Mouse (Mus musculus): ENCODE results near the gene Dhx40.
A peak's percentile ranks its signal among the peaks of the same experiment; 100 is the strongest.

The Dhx40 gene

DNA sequence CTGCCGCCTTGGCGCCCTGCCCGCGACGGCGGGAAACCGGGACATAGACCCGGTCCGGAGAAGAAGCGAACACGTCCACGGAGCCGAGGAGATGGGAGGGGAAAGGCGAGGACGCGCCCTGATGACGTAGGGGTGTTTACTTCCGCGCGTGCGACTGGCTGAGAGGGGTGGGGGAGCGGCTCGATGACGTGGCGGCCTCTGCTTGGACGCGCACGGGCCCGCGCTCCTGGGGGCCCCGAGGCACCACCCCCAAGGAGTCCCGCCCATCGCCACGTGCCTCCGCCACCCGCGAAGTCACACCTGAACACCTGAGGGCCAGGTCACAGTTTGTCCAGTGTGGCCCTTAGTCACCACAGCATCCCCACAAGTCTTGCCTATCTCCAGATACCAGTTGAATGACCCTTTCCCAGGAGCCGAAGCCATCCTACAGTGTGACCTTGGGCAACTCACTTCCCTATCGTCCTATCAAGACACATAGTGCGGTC lies at the start of gene Dhx40:
TSS of gene Dhx40 (minus strand) at position 242 of the 485 bp plus-strand sequence.
- peak; percentile 93 for DNase-seq (ENCODE audit: low read depth, low spot score)

DNA sequence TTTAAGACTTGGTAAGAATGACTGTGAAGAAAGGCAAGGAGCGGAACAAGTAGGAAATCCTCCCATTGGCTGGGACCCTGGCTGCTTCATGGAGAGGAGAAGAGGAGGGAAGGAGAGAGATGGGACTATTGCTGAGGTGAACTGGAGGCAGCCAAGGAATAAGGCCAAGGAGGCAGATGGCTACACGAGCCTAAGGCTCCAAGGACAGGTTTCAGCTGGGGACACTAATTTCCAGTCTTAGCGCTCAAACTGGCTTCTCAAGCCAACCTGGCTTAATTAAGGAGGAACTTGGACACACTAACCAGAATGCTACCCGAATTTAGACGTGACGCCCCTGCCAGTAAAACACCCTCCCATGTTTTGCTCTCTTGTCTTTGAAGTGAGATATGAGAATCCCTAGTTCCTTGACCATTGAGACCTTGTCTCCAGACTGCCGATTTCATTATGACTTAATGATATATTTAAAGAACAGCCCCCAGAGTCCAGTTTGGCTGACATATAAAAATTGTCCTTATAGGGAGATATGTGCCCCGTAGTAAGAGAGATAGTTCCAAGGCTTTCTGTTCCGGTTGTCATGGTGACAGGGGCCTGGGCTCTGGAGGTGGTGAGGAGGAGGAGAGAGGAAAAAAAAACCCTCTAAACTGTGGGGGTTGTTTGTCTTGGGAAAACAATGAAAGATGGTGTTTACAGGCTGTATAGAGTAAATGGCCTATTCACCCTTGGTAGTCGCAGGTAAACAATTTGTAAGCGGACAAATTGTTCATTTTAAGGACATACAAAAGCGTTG lies 48.3 kb upstream of the Dhx40 start:
- peak; percentile 53 for DNase-seq (ENCODE audit: low read depth, low spot score)

DNA sequence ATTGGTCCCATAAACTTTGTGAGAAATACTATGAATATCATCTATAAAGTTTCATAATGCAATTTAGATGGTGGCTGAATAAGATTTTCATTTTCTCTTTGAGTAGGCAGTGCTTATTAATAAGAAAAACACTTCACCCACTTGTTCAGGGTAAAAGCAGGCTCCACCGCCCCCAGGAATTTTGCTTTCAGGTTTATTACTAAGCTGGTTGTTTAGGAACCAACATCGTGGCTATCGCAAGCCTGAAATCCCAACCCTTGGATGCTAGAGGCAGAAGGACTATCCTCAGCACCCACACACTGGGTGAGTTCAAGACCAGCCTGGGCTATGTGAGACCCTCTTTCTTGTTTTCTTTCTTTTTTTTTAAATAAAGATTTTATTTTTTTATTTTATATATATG lies 45.5 kb upstream of the Dhx40 start:
- no peak for DNase-seq (ENCODE audit: low read depth, low spot score)

DNA sequence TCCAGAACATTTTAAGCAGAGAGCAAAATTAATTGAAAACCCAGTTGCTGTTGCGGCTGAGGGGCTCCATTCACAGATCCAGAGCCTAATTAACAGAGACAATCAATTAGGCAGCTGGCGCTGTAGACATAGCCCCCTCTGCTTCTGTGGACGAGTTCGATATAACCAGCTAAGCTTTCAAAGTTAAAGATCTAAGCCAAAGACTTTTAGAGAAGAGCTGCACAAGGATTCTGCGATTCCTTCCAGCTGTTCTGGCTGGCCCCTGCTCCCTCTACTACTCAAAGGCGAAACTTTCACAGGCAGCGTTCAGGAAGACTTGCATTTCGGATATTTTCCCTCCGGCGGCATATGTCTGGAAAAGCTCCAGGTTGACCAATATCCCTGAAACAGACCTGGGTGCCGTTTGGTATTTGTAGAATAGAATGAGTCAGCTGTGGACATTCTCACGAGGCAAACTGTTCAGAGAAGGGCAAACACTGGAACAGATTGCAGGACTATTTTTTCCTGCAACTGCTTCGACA lies 45.0 kb upstream of the Dhx40 start:
- DNase-seq (ENCODE audit: low read depth, low spot score) = no peak

DNA sequence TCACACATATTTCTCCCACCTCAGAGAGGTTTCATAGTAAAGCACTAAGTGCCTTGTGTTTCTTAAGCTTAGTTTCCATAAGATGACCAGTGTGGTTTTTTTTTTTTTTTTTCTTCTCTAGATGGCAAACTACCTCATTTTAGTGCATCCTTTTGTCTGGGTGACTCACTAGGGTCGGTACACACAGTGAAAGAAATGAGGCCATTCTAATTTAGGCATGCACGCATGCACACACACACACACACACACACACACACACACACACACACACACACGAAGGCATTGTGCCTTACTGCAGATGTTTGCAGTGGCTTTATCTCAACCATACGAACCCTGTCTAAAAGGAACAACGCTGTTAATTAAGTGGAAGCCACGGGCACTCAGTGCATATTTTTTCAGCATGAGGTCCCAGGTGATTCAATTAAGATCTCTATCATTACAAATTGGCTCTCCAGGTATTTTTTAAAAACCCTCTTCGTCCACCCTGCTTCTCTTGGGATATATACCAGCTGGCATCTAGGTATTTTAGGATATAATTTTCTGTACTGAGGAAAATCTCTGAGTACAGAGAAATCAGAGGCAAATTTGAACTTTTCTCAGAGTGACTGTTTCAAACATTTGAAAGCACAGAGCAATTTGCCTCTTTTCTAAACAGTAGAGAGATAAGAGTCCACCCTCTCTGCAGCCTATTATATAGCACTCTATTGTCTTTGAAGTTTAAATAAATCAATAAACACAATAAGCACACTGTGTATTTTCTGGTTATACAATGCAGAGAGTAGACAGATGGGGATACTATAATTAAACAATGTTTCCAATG lies 44.4 kb upstream of the Dhx40 start:
- DNase-seq (ENCODE audit: low read depth, low spot score) = no peak

DNA sequence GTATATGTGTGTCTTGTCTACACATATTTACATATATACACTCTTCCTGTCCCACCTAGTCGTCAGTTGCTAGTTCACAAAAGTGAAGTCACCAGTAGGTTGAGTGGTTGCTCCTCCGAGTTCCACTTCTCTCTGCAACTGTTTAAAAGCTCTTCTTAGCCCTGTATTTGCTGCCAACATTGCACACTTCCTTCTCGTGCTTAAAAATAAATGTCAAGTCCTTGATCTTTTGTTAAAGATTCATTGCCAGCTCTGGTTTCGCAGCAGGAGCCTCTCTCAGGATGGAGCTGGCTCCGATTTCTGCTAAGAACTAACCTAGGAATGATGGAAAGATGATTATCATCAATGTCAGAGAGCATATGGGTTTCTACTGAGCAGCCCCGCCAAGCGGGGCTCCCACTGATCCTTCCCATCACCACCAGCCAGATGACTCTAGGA lies 43.7 kb upstream of the Dhx40 start:
- DNase-seq (ENCODE audit: low read depth, low spot score) = no peak

DNA sequence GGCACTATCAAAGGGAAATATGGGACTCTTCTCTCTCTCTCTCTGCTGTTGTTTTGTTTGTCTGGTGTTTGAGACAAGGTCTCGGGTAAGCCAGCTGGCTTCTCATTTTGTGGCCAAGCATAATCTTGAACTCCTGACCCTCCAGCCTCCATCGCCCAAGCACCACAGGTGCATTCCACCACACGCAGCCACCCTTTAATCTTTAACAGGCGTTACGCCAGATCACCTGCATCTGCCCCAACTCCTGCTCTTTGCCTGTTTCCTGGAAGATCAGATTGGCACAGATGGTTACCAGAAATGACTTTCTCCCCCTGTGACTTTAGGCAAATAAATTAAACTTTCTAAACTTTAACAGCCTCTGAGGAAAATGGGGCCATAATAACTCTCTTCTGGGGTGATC lies 36.3 kb upstream of the Dhx40 start:
- no peak for DNase-seq (ENCODE audit: low read depth, low spot score)

DNA sequence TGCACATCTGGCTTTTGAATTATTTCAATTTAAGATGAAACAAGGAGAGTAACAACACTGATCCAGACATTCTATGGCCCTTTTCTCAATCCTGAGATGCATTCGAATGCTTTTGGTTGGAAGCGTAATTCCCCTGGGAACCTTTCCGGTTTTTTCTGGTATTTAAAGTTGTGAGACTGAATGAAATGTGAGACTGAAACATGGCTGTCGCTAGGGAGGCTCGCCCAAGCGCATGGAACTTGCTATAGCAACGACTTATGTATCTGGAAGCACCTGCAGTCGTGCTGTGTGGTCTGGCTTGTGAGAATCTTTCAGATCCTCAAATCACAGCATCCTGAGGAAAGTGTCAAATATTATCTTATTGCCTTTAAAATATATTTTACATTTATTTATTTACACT lies 33.7 kb upstream of the Dhx40 start:
- DNase-seq (ENCODE audit: low read depth, low spot score) = no peak

DNA sequence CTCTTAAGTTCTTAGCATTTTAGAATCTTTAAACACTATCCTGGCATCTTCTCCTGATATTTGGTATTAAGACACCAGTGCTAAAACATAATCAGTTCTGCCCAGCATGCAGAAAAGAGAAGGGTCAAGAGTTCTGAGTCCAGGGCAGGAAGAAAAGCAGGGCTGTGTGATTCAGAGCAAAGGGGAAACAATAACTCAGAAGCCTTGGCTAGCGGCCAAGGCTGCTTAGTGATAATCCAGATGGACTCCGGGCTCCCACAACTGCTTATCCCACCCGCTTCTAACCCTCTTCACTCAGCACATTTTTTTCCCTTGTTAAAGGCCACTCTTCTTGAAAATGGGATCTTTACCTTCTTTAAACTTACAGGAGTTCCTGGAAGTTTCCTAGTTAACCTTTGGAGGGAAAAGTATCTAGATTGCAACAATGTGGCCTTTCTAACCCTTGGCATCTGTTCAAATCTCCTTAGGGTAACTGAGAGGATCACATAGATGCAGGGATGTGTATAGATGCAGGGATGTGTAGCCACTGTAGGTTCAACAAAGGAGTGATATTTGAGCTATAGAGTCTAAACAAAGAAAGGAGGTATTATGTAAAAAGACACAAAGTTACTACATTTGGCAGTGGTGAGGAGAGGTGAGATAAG lies 33.1 kb upstream of the Dhx40 start:
- no peak for DNase-seq (ENCODE audit: low read depth, low spot score)

DNA sequence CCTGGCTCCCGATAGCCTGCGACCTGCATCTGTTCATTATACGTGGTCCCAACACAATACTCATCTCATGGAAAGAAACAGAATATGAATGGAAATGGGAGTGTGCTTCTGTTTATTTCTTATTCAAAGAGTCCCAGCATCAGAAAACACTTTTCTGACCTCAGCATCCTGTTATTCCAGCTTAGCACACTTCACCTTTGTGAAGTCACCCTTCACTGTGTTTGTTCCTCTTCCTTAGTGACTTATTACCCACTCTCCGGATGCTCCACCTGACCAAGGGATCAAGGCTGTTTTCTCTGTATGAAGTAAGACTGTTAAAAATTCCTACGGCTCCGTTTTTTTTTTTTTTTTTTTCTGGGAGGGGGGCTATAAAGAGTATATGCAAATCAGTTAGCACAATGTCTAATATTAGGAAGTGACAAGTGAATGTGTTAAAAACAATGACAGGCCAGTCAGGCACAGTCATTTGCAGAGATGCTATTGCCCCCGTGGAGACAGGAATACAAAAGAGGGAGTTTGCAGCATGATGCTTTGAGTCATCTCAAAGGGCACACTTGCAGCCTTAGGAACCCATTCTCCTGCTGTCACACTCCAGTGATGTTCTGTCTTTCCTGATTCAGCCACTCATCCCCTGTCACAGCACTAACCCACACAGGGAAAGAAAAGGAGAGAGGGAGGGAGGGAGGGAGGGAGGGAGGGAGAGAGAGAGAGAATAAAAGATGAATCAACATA lies 32.3 kb upstream of the Dhx40 start:
- no peak for DNase-seq (ENCODE audit: low read depth, low spot score)

DNA sequence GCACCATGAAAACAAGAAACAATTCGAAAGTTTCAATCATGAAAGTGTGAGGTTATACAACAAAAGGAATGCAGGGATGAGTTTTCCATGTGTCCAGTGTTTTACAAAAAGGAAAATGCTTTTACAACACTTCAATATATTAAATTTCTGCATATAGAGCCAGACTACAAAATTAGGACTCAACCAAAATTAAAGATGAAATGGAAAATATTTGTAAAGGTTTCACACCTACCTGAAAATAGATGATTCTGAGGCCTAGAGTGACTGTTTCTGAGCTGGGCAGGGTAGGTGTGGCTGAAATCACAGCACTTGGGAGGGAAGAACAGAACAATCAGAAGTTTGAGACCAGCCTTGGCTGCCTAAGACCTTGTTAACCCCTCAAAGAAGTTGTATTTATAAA lies 31.2 kb upstream of the Dhx40 start:
- no peak for DNase-seq (ENCODE audit: low read depth, low spot score)

DNA sequence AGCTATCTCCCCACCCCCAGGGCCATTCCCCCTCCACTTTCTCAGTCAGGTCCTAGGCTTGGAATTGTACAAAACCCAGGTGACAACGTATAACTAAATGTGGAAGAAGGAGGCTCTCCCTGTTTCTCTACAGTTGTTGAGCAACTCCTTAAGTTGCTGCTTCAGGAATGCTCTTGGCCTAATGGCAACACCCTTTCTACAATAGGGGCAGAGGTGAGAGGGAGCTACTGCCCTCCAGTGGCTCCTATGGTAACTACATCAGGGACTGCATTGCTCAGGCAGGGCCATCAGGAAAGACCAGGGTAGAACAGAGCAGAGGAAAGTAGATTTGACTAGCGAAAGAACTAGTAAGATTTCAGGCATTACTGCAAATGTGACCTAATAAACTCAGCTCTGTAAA lies 28.8 kb upstream of the Dhx40 start:
- peak; percentile 89 for DNase-seq (ENCODE audit: low read depth, low spot score)

DNA sequence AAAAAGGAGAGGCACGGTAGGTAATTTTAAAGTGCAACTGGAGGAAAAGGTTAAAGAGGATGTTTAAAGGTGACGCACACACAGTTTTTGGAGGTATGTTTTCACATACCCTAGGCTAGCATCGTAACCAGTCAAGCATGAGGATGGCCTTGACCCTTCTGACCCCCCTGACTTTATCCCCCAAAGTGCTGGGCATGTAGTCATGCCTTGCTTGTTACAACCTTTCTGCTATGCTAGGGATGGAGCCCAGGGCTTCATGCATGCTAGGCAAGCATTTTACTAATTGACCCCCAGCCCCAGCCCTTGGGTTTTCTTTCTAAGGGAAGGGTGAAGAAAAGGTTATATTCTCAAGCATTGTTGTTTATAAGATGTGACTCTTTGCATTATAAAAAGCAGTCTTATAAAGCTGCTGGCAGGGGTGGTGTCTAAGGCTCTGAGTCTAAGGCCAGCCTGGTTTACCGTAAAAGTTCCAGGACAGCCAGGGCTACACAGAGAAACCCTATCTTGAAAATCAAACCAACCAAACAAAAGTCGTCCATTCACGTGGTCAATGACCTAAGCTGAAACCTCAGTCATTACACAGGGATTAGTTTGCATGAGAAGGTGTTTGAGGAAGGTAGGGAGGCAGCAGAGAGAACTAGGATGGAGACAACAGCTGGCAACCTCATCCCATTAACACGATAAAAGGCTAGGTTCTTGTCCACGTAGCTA lies 27.2 kb upstream of the Dhx40 start:
- DNase-seq (ENCODE audit: low read depth, low spot score) = peak; percentile 93

DNA sequence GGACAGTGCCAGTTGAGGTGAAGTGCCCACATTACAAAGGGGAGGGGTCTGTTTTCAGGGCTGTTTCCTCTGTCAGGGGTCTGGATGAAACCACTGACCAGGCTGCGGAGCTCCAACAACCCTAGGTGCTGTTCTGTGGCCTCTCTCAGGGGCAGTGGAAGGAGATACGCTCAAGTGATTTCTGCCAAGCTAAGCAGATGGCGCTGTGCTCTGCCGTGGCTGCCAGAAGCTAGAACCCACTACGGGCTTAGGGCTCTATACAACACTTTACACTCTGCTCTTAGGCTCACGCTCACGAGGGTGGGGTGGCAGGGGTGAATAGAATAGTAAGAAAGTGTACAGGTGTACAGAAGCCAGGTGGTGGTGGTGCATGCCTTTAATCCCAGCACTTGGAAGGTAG lies 26.5 kb upstream of the Dhx40 start:
- DNase-seq (ENCODE audit: low read depth, low spot score) = peak; percentile 33

DNA sequence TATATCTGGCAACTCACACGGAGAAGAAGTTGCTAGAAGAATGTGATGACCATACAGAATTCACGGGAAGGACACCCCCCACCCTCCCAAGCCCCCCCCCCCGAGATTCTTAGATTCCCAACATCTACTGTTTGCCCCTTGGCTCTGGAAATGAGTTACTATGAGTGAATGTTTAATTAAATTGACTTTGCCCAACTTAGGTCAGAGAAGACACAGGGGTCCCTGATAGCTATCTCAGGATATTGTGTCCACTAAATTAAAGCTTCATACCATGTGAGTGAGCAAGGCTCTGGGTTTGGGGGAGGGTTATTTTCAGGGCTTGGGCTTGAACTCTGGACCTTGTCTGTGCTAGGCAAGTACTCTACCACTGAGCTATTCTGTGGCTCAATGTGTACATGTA lies 25.6 kb upstream of the Dhx40 start:
- no peak for DNase-seq (ENCODE audit: low read depth, low spot score)

DNA sequence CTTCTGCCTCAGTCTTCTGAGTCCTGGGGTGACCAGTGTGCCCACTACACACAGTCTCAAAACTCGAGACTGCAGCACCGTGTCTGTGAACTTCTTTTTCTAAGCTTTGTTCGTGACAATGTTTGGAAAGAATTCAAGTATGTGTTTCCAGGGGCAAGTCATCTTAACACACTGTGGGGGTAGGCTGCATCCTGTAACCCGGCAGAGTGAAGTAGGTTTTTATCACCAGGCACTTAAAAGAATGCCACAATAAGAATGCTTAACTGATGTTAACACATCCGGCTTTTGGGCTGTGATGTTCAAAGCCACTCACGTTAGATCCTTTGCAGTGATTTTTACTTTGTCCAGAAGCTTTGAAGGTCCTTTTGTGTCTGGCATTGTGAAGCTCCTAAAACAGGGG lies 20.9 kb upstream of the Dhx40 start:
- no peak for DNase-seq (ENCODE audit: low read depth, low spot score)

DNA sequence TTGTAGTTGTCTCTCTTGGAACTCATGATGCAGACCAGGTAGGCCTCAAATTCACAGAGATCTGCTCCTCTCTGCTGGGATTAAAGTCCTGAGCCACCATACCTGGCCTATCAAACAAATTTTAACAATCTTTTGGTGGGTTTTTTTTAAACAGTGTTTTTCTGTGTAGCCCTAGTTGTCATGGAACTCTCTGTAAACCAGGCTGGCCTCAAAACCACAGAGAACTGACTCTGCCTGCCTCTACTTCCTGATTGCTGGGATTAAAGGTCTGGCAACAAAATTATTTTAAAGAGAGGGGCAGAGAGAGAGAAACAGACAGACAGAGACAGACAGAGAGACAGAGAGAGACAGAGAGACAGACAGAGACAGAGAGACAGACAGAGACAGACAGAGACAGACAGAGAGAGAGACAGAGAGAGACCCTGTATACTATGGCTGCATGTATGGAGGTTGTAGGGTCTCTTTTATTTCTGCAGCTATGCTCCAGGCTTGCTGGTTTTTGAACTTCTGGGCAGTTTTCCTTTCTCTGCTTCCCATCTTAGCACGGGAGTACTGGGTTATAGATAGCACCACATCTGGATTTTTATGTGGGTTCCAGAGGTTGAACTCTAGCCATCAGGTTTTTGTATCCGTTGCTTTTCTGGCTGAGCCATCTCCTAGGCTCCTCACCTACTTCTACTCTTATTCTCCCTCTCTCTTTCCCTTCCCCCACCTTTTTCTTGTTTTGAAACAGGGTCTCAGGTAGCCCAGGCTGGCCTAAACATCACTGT lies 20.1 kb upstream of the Dhx40 start:
- DNase-seq (ENCODE audit: low read depth, low spot score) = no peak

DNA sequence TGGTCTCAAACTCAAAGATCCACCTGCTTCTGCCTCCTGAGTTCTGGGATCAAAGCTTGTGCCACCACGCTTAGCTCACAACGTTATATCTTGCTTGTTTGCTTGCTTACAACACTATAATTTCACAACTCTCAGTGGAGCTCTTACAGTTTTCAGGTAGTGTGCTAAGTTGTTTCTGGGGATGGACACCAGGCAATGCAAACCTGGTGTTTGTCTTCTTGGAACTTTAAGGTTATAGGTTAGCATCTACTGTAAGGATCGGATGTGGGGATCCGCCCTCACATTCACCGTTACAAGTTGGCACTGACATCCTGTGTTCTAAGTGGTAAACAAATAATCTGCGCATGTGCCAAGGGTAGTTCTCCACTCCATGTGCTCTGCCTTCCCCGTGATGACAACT lies 16.9 kb upstream of the Dhx40 start:
- no peak for DNase-seq (ENCODE audit: low read depth, low spot score)

DNA sequence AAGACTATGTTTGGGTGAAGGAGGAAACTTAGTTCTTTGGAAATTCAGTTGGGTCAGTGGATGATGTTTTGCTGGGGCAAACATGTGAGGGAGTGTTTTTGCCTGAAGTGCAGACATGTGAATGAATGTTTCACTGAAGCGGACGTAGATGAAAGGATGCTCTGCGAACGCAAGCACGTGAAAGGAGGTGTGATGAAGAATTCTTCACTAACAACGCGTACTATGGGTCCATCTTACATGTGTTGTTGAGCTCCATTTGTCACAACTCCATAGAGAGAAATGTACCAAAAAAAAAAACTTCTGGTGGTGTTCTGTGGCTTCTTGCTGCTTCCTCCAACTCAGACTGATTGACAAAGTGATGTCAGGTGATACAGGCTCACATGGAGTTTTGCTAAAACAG lies 15.0 kb upstream of the Dhx40 start:
- DNase-seq (ENCODE audit: low read depth, low spot score) = no peak

DNA sequence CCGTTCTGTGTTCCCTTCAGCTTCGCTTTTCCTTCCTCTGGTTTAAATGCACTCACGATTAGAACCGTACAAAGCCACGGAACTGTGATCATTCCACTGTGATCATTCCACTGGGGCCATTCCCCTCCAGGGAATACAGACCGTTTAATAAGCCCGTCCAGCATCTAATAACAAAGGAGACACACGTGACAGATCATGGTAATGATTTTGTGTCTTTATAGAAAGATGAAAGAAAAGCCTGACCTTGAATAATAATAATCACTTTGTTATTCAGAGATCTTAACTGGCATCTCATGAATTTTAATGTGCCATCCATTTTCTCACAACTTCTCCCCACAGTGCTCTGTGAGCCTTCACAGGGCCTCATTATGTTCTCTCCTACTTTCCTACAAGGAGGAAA lies 12.0 kb upstream of the Dhx40 start:
- DNase-seq (ENCODE audit: low read depth, low spot score) = peak; percentile 18

Data from R1 (cell line).